Mouse (Mus musculus) liver, embryonic 18 days (tissue): ENCODE results near the gene Olfr1337. TPM values are rescaled to one million over a fixed set of nuclear protein-coding genes. Genes with fewer than 3 reads are reported as not detected.

Source experiments
- polyA plus RNA-seq: library from polyadenylated mRNA; depleted of rRNA; stranded (reverse); fragments of >200 nt; gene quantifications from 2 replicates; pipeline ENCODE4 v1.2.3, GENCODE M21; 2012; rRNA removed

The Olfr1337 gene
- polyA plus RNA-seq = not detected in 2 replicates

DNA sequence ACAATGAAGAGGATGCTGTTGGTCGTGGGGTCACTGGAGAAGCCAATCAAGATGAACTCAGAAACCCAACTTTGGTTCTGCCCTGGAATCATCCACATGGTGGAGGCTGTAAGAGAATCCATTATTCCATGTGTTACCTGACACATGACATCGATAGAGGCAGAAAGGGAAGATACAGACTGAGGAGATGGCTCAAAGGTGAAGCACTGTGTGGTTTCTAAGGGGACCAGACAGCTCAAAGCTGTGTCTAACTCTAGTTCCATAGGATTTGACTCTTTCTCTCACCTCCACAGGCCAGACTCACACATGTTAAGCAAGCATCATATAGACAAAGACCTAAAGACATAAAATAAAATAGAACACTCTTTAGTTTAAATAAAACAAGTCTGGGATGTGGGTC, at the start of gene Olfr1337:
Gene Olfr1337 (minus strand): TSS at position 101 of the 400 bp plus-strand sequence.

DNA sequence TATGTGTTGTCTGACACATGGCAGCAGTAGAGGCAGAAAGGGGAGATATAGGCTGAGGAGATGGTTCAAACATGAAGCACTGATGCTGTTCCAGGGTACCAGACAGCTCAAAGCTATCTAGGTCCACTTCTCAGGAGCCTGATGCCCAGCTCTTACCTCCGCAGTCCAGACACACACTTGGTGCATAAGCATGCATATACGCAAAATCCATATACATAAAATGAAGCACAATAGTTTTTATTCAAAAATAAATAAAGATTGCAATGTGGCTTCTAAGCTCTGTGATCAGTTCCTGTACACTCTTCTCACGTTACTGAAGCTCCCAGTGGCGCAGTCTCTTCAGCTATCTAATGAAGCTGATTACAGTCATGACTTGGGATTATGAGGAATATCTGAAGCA, 27.5 kb upstream of the Olfr1337 start, which contains the start of gene Olfr1335:
Gene Olfr1335 (minus strand): TSS at position 101 of the 400 bp plus-strand sequence.

GRCm38 (mm10) chr4:118758637-118759036, 23.7 kb downstream of the Olfr1337 start, which contains the start of gene Olfr1338:
TSS of gene Olfr1338 (minus strand) at chr4:118758737.

DNA sequence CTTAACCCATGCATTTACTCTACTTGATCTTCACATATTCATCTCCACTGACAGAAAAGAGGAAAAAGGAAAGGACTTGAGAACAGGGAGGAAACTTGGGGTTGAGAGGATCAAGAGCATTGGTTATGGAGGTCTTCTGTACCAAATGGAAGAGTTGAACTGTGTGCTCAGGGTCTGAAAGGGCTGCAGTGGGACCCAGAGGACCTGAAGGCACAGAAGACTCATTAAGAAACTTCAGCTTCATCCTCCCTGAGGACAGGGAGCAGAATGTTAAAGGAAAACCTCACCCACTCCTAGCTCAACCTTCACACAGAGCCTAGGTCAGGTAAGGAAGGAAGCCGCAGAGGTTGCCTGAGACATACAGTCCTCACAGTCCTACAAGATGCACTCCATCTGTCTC, 50.5 kb downstream of the Olfr1337 start, which contains the start of gene Olfr1339:
Gene Olfr1339 (plus strand): TSS at position 301 of the 400 bp plus-strand sequence.

Other genes starting within 250 kb of the Olfr1337 start
- 4.2 and 5.6 TPM in 2 replicates for gene Tmem125, start 238.5 kb downstream of the Olfr1337 start, polyA plus RNA-seq
- 0.26 and 0.44 TPM in 2 replicates for gene Cfap57, start 161.8 kb downstream of the Olfr1337 start, polyA plus RNA-seq
- gene Ebna1bp2, start 161.8 kb downstream of the Olfr1337 start, polyA plus RNA-seq = 38.1 and 38.9 TPM in 2 replicates
- not detected in 2 replicates for gene Olfr62, start 123.6 kb downstream of the Olfr1337 start, polyA plus RNA-seq
- not detected in 2 replicates for gene Olfr1342, start 89.8 kb downstream of the Olfr1337 start, polyA plus RNA-seq
- gene Olfr1341, start 79.1 kb downstream of the Olfr1337 start, polyA plus RNA-seq = not detected in 2 replicates
- gene Olfr1340, start 62.4 kb downstream of the Olfr1337 start, polyA plus RNA-seq = not detected in 2 replicates
- not detected in 2 replicates for gene Olfr1339, start 50.4 kb downstream of the Olfr1337 start, polyA plus RNA-seq
- not detected in 2 replicates for gene Olfr1338, start 23.8 kb downstream of the Olfr1337 start, polyA plus RNA-seq
- not detected in 2 replicates for gene Olfr1335, start 27.4 kb upstream of the Olfr1337 start, polyA plus RNA-seq
- gene Olfr1333, start 53.7 kb upstream of the Olfr1337 start, polyA plus RNA-seq = not detected in 2 replicates
- not detected in 2 replicates for gene Olfr1331, start 82.1 kb upstream of the Olfr1337 start, polyA plus RNA-seq
- gene Olfr1330, start 106.0 kb upstream of the Olfr1337 start, polyA plus RNA-seq = not detected in 2 replicates
- gene Olfr1329, start 134.9 kb upstream of the Olfr1337 start, polyA plus RNA-seq = not detected in 2 replicates
- not detected in 2 replicates for gene Olfr1328, start 156.0 kb upstream of the Olfr1337 start, polyA plus RNA-seq
- gene Lao1, start 179.0 kb upstream of the Olfr1337 start, polyA plus RNA-seq = not detected in 2 replicates